Mouse (Mus musculus) frontal cortex, postnatal 36 days (tissue): Measurements from ENCODE around the gene Fgr.

Experiments used
- DNase-seq, 2 experiments: peaks; one replicate each; pipeline ENCODE4 v3.0.0; 2022; ENCODE audit warnings: low spot score in 2 of 2

Gene Fgr

DNA sequence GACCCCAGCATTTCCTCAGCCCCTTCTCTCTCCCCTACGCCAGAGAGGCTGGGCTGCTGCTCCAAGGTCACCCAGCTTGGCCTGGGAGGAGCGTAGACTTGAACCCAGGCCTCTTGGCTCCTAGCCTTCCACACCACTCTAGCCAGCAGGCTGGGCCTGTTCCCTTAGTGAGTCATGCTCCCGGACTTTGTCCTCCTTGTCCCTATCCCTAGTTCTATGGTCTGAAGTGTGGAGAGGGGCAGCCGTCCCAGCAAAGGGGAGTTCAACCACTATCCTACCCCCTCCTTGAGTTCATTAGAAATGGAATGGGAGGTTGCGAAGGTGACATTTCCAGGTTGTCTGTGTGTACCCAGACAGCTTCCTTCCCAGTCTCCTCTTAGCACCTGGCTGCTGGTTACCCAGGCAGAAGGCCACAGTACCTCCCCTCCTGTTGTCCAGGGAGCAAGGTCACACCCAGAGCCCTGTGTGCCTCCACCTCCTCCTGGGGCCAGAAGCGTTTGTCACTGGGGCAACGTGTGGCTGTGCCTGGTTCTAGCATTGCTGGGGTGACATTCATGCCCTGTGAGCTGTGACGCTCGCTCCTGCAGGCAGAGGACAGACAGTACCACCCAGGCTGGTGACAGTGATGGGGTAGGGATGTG is 76.4 kb downstream of the Fgr start:
- DNase-seq = no peak

GRCm38 (mm10) chr4:133050837-133051549 is 77.1 kb downstream of the Fgr start:
- DNase-seq = no peak

DNA sequence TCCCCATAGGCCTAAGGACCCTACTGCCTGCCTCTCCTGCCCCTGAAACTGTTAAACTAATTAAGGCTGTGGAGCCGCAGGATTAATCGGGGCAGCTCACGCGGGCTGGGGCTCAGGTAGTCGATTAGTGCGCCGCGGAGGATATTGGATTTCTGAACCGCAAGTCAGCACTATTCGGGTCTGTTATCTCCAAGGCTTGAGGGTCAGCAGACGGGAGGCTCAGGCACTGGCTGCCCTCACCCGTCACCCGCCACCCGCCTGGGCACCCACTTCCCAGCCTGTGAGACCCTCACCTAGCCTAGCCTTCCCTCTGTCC is 77.6 kb downstream of the Fgr start:
- DNase-seq = no peak
